In genomic region chr3:153193025-153193424, GRCm38 (mm10) we compare ENCODE assay signal across 20 mouse cellular contexts.
DNase-seq lines count a peak whose midpoint lies in the region; ATAC-seq lines count a peak whose summit lies in the region.
"Had no signal": no experiment of that assay in that cellular context is flagged by ENCODE, and none has a peak within 500 bp of the region (broad histone marks: within the 10 kb centered on the region; RNA-seq: fewer than 3 reads in every experiment).

No protein-coding gene starts in this region.

- no peaks in the 10 kb centered on the region for H3K36me3 ChIP-seq in forebrain, embryonic 15.5 days
- H3K36me3 ChIP-seq: embryonic facial prominence, embryonic 10.5 days; embryonic facial prominence, embryonic 12.5 days had no signal

- no peak for DNase-seq in frontal cortex, postnatal 14 days (ENCODE audit: low spot score in 2 of 2)
- DNase-seq in left cerebral cortex, adult 18-20 months (ENCODE audit: low spot score in 2 of 2) = peak; percentile 25 to 33
- no peak for DNase-seq in left cerebral cortex, postnatal 14 days (ENCODE audit: low spot score in 2 of 2)
- peak; percentile 21 for DNase-seq in ZHBTc4 (ENCODE audit: low read depth, low spot score)
- DNase-seq: adrenal gland, adult 8-10 months; adrenal gland, postnatal 14 days; adrenal gland, postnatal 36 days; cerebellum, adult 11-12 months; cerebellum, adult 2 months; cerebellum, adult 9-10 months; cerebellum, postnatal 10 days; cerebellum, postnatal 25 days; embryo, embryonic 11 days had no signal

- peak; percentile 69; the same call in 1 of the 2 replicates for ATAC-seq in frontal cortex, adult (ENCODE audit: low TSS enrichment)
- no peak for ATAC-seq in forebrain, embryonic 15.5 days (replicated peaks)
- ATAC-seq: activated CD4-positive, CD25-positive, alpha-beta regulatory T cell, adult 4 months; forebrain, embryonic 13.5 days; forebrain, embryonic 16.5 days had no signal

- no peak overlapping the region for H3K4me3 ChIP-seq in forebrain, embryonic 15.5 days
- H3K4me3 ChIP-seq: embryonic facial prominence, embryonic 10.5 days; embryonic facial prominence, embryonic 12.5 days; forebrain, embryonic 13.5 days had no signal

- H3K4me2 ChIP-seq in forebrain, embryonic 15.5 days (replicated peaks) = no peak overlapping the region
- H3K4me2 ChIP-seq: embryonic facial prominence, embryonic 12.5 days; forebrain, embryonic 13.5 days had no signal

- H3K9ac ChIP-seq in forebrain, embryonic 15.5 days (replicated peaks) = no peak overlapping the region
- H3K9ac ChIP-seq: embryonic facial prominence, embryonic 12.5 days; forebrain, embryonic 13.5 days had no signal

- WGBS in forebrain, embryonic 15.5 days = 83% methylated on average over 7 of the region's 7 CpGs

- H3K4me1 ChIP-seq in forebrain, embryonic 15.5 days = no peaks in the 10 kb centered on the region
- H3K4me1 ChIP-seq: embryonic facial prominence, embryonic 12.5 days had no signal

- no peak overlapping the region for H3K27ac ChIP-seq in forebrain, embryonic 15.5 days (replicated peaks)
- H3K27ac ChIP-seq: embryonic facial prominence, embryonic 10.5 days; embryonic facial prominence, embryonic 12.5 days; forebrain, embryonic 13.5 days had no signal

- no peaks in the 10 kb centered on the region for H3K9me3 ChIP-seq in forebrain, embryonic 15.5 days
- H3K9me3 ChIP-seq: embryonic facial prominence, embryonic 10.5 days; embryonic facial prominence, embryonic 12.5 days; forebrain, embryonic 13.5 days had no signal

- intact Hi-C loops in left cerebral cortex, postnatal 14 days (cut with DNase I) = no loop called here

- H3K27me3 ChIP-seq in forebrain, embryonic 15.5 days = no peaks in the 10 kb centered on the region
- H3K27me3 ChIP-seq: embryonic facial prominence, embryonic 12.5 days; forebrain, embryonic 13.5 days had no signal

Comparison
In these comparisons a context has a peak if more than half of its experiments do, and no peak if none do; other contexts are left out.
1. DNase-seq: peak in left cerebral cortex, adult 18-20 months (2 of 2) and ZHBTc4 (single experiment); none in frontal cortex, postnatal 14 days (0 of 2) and left cerebral cortex, postnatal 14 days (0 of 2).